Mouse (Mus musculus) stomach, postnatal 0 days (tissue): ENCODE results near the gene Tcte3.
"Not testable (repeated sequence)": the region's sequence is repeated elsewhere in the genome, so short reads cannot be mapped to it uniquely, and the experiment has no call there.

ENCODE experiments used
- CTCF ChIP-seq: IDR thresholded peaks from 2 replicates; pipeline ENCODE4 v1.5.1; 2016; ENCODE audit warnings: antibody characterized with exemption, low read depth, mild to moderate bottlenecking, moderate library complexity
- EP300 ChIP-seq: optimal IDR thresholded peaks from 2 replicates; pipeline ENCODE3; 2016; ENCODE audit warnings: antibody characterized with exemption

DNA sequence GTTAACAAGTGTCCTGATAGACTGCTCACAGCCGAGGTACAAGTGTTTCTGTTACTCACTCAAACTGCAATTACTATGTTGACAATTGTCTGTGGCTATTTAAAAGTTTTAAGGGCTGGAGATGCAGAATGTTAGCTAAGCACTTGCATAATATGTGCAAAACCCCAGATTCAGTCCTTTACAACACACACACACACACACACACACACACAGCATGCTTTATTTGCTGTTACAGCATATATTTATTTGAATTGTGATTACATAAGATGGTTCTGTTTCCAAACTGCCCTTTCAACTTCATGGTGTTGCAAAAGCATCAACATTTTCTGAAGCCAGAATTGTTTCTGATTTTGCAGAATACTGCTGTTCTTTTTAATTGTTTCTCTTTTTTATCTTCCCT, 9.1 kb upstream of the Tcte3 start:
- TF ChIP-seq CTCF, EP300: not testable (repeated sequence)
